Mouse (Mus musculus) kidney, postnatal 0 days (tissue): Measurements from ENCODE around the gene Hoxb1. TPM values are rescaled to one million over a fixed set of nuclear protein-coding genes. Genes with fewer than 3 reads are reported as not detected.

Source experiments
- ATAC-seq: fragments of 200-750 bp; cut with Nextera tagmentation; replicated peaks from 2 replicates; pipeline ENCODE4 v1.8.0; 2017; ENCODE audit warnings: low read depth, moderate number of reproducible peaks, moderate TSS enrichment, moderate library complexity; ENCODE audit not compliant: low FRiP score
- DNase-seq: peaks from one replicate; pipeline ENCODE4 v3.0.0-alpha.2; 2016; ENCODE audit warnings: low spot score
- H3K27ac ChIP-seq: fragments of 300-500 bp; sonication (generic); 2 replicates; pipeline ENCODE4 v1.5.1; 2014; ENCODE audit warnings: mild to moderate bottlenecking
- H3K27me3 ChIP-seq: fragments of 300-500 bp; sonication (generic); 2 replicates; pipeline ENCODE4 v1.6.1; 2014; ENCODE audit warnings: low read length, mixed read lengths; ENCODE audit not compliant: insufficient read depth
- H3K36me3 ChIP-seq: fragments of 300-500 bp; sonication (generic); 2 replicates; pipeline ENCODE4 v1.6.1; 2014; ENCODE audit warnings: low read length, mixed read lengths; ENCODE audit not compliant: insufficient read depth
- H3K4me1 ChIP-seq: fragments of 300-500 bp; sonication (generic); replicated peaks from 2 replicates; pipeline ENCODE4 v1.6.1; 2014; ENCODE audit warnings: antibody characterized with exemption, low read length, mixed read lengths; ENCODE audit not compliant: insufficient read depth
- H3K4me2 ChIP-seq: fragments of 300-500 bp; sonication (generic); 2 replicates; pipeline ENCODE4 v1.6.1; 2014; ENCODE audit warnings: mild to moderate bottlenecking, low read length, moderate library complexity, mixed read lengths
- H3K4me3 ChIP-seq: fragments of 300-500 bp; sonication (generic); replicated peaks from 2 replicates; pipeline ENCODE4 v1.5.1; 2014; ENCODE audit warnings: low read depth, low read length
- H3K9ac ChIP-seq: fragments of 300-500 bp; sonication (generic); 2 replicates; pipeline ENCODE4 v1.6.1; 2014; ENCODE audit warnings: low read depth, low read length
- H3K9me3 ChIP-seq: fragments of 300-500 bp; sonication (generic); replicated peaks from 2 replicates; pipeline ENCODE4 v1.6.1; 2016; ENCODE audit warnings: low read length, inconsistent platforms, mixed read lengths
- CTCF ChIP-seq: IDR thresholded peaks from 2 replicates; pipeline ENCODE4 v1.5.1; 2016; ENCODE audit warnings: antibody characterized with exemption, low read depth, mild to moderate bottlenecking, moderate library complexity
- WGBS: fragments of 180-500 bp; shearing (Covaris S2); extraction: QIAGEN DNeasy Blood & Tissue Kit; methylation state at CpG from one replicate; pipeline ENCODE4 v1.1.7; 2014; 5-methylcytosine and 5-hydroxymethylcytosine counted together
- polyA plus RNA-seq: library from polyadenylated mRNA; unstranded; fragments of >200 nt; fragmentation: Nextera tagmentation; extraction: Ambion mirVana; gene quantifications from 2 replicates; pipeline ENCODE4 v1.2.1, GENCODE M21; 2015

Gene Hoxb1
- polyA plus RNA-seq, 1 experiment from 2014 or later: 0.13 TPM

GRCm38 (mm10) chr11:96324965-96325364, 40.6 kb upstream of the Hoxb1 start:
- 22% methylated on average over 8 of the region's 8 CpGs for WGBS
- Histone ChIP-seq H3K27ac (peak overlapping the region; percentile 99), H3K4me1 (peaks cover 59% of the 10 kb centered on the region), H3K9ac (peak overlapping the region; percentile 88), H3K4me2 (peak overlapping the region; percentile 96), H3K4me3 (0 out of 2 replicates have a peak overlapping the region, but pooled peaks have one; percentile 8), H3K36me3 (peaks cover 12% of the 10 kb centered on the region; the same call in 1 of the 2 replicates), H3K9me3 (no peaks in the 10 kb centered on the region), H3K27me3 (no peaks in the 10 kb centered on the region)
- ATAC-seq (no peak), DNase-seq (no peak)
- TF ChIP-seq CTCF: no peak

GRCm38 (mm10) chr11:96325747-96326212, 39.8 kb upstream of the Hoxb1 start:
- Histone ChIP-seq H3K27ac (peak overlapping the region; percentile 99), H3K36me3 (peaks cover 12% of the 10 kb centered on the region; the same call in 1 of the 2 replicates), H3K4me1 (peaks cover 67% of the 10 kb centered on the region), H3K4me3 (peak overlapping the region; percentile 8), H3K27me3 (no peaks in the 10 kb centered on the region), H3K9ac (peak overlapping the region; percentile 88), H3K9me3 (no peaks in the 10 kb centered on the region), H3K4me2 (peak overlapping the region; percentile 96)
- 21% methylated on average over 22 of the region's 22 CpGs for WGBS
- no peak for ATAC-seq
- no peak for TF ChIP-seq CTCF
- peak; percentile 83 for DNase-seq

- no peak for ATAC-seq
- TF ChIP-seq CTCF: no peak
- 33% methylated on average over 12 of the region's 12 CpGs for WGBS
- peak overlapping the region; percentile 8; the same call in 1 of the 2 replicates for H3K4me3 ChIP-seq
- peak overlapping the region; percentile 96 for H3K4me2 ChIP-seq
- peak overlapping the region; percentile 99 for H3K27ac ChIP-seq
- H3K27me3 ChIP-seq: no peaks in the 10 kb centered on the region
- peak overlapping the region; percentile 88 for H3K9ac ChIP-seq
- H3K36me3 ChIP-seq: peaks cover 12% of the 10 kb centered on the region; the same call in 1 of the 2 replicates
- H3K9me3 ChIP-seq: no peaks in the 10 kb centered on the region
- peaks cover 74% of the 10 kb centered on the region for H3K4me1 ChIP-seq
- no peak for DNase-seq
Observed at GRCm38 (mm10) chr11:96326705-96327104, 38.8 kb upstream of the Hoxb1 start.

- Histone ChIP-seq H3K27me3 (no peaks in the 10 kb centered on the region), H3K27ac (peak overlapping the region; percentile 99), H3K4me2 (peak overlapping the region; percentile 96), H3K9ac (peak overlapping the region; percentile 88), H3K9me3 (no peaks in the 10 kb centered on the region), H3K36me3 (peaks cover 12% of the 10 kb centered on the region; the same call in 1 of the 2 replicates), H3K4me3 (peak overlapping the region; percentile 11), H3K4me1 (peaks cover 75% of the 10 kb centered on the region)
- DNase-seq: no peak
- no peak for TF ChIP-seq CTCF
- WGBS: 43% methylated on average over 7 of the region's 7 CpGs
- no peak for ATAC-seq
Observed at GRCm38 (mm10) chr11:96327122-96327521, 38.4 kb upstream of the Hoxb1 start.

- Histone ChIP-seq H3K9ac (peak overlapping the region; percentile 44), H3K4me1 (peaks cover 72% of the 10 kb centered on the region), H3K4me2 (peak overlapping the region; percentile 96), H3K9me3 (no peaks in the 10 kb centered on the region), H3K27ac (peak overlapping the region; percentile 99), H3K27me3 (no peaks in the 10 kb centered on the region), H3K36me3 (peaks cover 14% of the 10 kb centered on the region; the same call in 1 of the 2 replicates), H3K4me3 (peak overlapping the region; percentile 11; the same call in 1 of the 2 replicates)
- no peak for ATAC-seq
- no peak for DNase-seq
- TF ChIP-seq CTCF: no peak
- 36% methylated on average over 5 of the region's 5 CpGs for WGBS
Observed at GRCm38 (mm10) chr11:96327750-96328149, 37.8 kb upstream of the Hoxb1 start.

GRCm38 (mm10) chr11:96328605-96329004, 36.9 kb upstream of the Hoxb1 start:
- no peak for DNase-seq
- Histone ChIP-seq H3K4me2 (peak overlapping the region; percentile 96), H3K4me3 (0 out of 2 replicates have a peak overlapping the region, but pooled peaks have one; percentile 13), H3K9me3 (no peaks in the 10 kb centered on the region), H3K27me3 (no peaks in the 10 kb centered on the region), H3K36me3 (peaks cover 15% of the 10 kb centered on the region; the same call in 1 of the 2 replicates), H3K4me1 (peaks cover 72% of the 10 kb centered on the region), H3K9ac (0 out of 2 replicates have a peak overlapping the region, but pooled peaks have one; percentile 52), H3K27ac (peak overlapping the region; percentile 99)
- no peak for ATAC-seq
- no peak for TF ChIP-seq CTCF
- 10% methylated on average over 8 of the region's 8 CpGs for WGBS

GRCm38 (mm10) chr11:96332105-96332504, 33.4 kb upstream of the Hoxb1 start:
- DNase-seq (peak; percentile 89), ATAC-seq (no peak)
- no peak for TF ChIP-seq CTCF
- Histone ChIP-seq H3K27ac (peak overlapping the region; percentile 96), H3K9me3 (no peaks in the 10 kb centered on the region), H3K4me2 (peak overlapping the region; percentile 72), H3K9ac (peak overlapping the region; percentile 73), H3K36me3 (peaks cover 10% of the 10 kb centered on the region; the same call in 1 of the 2 replicates), H3K4me1 (peaks cover 78% of the 10 kb centered on the region), H3K4me3 (peak overlapping the region; percentile 33), H3K27me3 (no peaks in the 10 kb centered on the region)
- WGBS: 6% methylated on average over 8 of the region's 8 CpGs
